Mouse (Mus musculus): ENCODE results near the gene Atg3. TPM values are rescaled to one million over a fixed set of nuclear protein-coding genes. Genes with fewer than 3 reads are reported as not detected.

Gene Atg3
- total and polyA plus RNA-seq, 3 experiments, result 25.8 to 39.8 TPM; not detected in 1

DNA sequence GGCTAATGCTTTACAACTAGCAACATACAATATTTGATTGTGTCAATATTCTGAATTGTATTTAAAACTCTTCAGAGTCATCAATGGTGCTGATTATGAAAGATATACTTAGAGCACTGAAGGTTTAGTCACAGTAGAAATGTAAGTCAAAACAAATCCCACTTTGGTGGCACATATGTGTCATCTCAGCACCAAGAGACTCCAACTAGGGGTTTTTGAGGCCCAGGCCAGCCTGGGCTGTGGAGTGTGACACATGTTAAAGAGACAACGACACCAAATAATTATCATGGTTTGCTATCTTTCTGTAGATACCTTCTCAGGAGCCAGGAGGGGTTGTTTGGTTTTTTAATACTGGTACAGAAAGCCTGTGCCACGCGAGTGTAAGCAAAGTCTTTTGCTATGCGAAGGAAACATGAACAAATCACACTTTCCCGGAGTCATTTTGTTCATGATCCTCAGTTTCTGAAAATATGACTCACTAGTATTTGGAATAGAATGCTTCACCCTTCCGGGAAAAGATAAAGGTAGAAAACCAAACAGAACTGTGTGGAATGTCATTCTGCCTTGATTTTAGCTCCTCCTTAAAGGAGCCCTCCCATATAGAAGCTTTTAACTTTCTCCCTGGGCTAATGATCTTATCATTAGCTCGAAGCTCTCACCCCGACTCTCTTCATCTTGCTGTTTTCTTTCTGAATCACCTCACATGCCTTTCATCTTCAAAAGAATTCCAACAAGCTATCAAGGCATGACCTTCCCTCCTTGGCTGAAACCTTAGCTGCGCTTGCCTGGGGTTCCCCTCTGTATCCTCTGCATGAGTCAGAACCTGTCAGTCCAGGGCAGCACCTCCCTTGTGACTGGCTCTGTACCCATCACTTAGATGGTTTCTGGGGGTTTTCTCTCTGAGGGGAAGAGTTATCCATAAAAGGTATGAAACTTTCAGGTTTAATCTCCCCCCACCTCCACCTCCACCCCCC lies 34.1 kb upstream of the Atg3 start:
- no peaks in the 10 kb centered on the region for H3K79me2 ChIP-seq (ENCODE audit: control insufficient read depth, insufficient read depth, low read length, poor library complexity)
- no peak for DNase-seq (ENCODE audit: low read depth, low spot score)
- peaks cover 2 to 7% of the 10 kb centered on the region in 2 experiments; a peak in 2 of 4 replicates for H3K27me3 ChIP-seq (ENCODE audit: control insufficient read depth in 1 of 2, insufficient read depth in 2 of 2, low read length in 2 of 2)
- no peaks in the 10 kb centered on the region for H3K36me3 ChIP-seq (ENCODE audit: control insufficient read depth in 1 of 2, insufficient read depth in 2 of 2, low read length in 2 of 2)
- H3K27ac ChIP-seq (ENCODE audit: control insufficient read depth, low read depth, low read length), result no peak overlapping the region
- no peak overlapping the region for H3K9ac ChIP-seq (ENCODE audit: control insufficient read depth, low read depth, low read length, poor library complexity, severe bottlenecking)
- no peaks in the 10 kb centered on the region for H3K4me1 ChIP-seq (ENCODE audit: control insufficient read depth in 1 of 2, insufficient read depth in 2 of 2, low read length in 2 of 2)
- TF ChIP-seq MAX (IDR thresholded peaks at IDR 0.05; ENCODE audit: low read length) (no peak), GATA1 (IDR thresholded peaks at IDR 0.05; ENCODE audit: low read depth, low read length) (no peak), TCF12 (IDR thresholded peaks at IDR 0.05; ENCODE audit: low read depth, low read length) (no peak), NELFE (IDR thresholded peaks at IDR 0.05; ENCODE audit: low read depth, low read length) (no peak), GABPA (IDR thresholded peaks at IDR 0.05; ENCODE audit: low read depth, low read length) (no peak), MYB (IDR thresholded peaks at IDR 0.05; ENCODE audit: low read depth, low read length) (no peak), KAT2A (conservative IDR thresholded peaks at IDR 0.05; ENCODE audit: low read depth, low read length) (no peak), ZMIZ1 (IDR thresholded peaks at IDR 0.05; ENCODE audit: low read depth, low read length) (no peak), EP300 (IDR thresholded peaks at IDR 0.05; ENCODE audit: low read depth in 1 of 2, low read length in 2 of 2) (no peak), USF2 (IDR thresholded peaks at IDR 0.05; ENCODE audit: borderline replicate concordance in 1 of 2, insufficient read depth in 1 of 2, low read depth in 1 of 2, low read length in 2 of 2) (no peak), POLR2AphosphoS5 (IDR thresholded peaks at IDR 0.05; ENCODE audit: borderline replicate concordance, low read depth, low read length) (no peak), MEF2A (IDR thresholded peaks at IDR 0.05; ENCODE audit: extremely low read depth, insufficient replicate concordance, low read depth, low read length, poor library complexity, severe bottlenecking) (no peak), ZNF384 (IDR thresholded peaks at IDR 0.05; ENCODE audit: low read depth, low read length) (no peak), NRF1 (IDR thresholded peaks at IDR 0.05; ENCODE audit: insufficient read depth, low read depth, low read length, poor library complexity, severe bottlenecking) (no peak), POLR2AphosphoS2 (IDR thresholded peaks at IDR 0.05; ENCODE audit: low read length) (no peak), BHLHE40 (IDR thresholded peaks at IDR 0.05; ENCODE audit: borderline replicate concordance, low read depth, low read length) (no peak), JUND (IDR thresholded peaks at IDR 0.05; ENCODE audit: low read depth, low read length) (no peak), ETS1 (IDR thresholded peaks at IDR 0.05; ENCODE audit: low read depth, low read length) (no peak), USF1 (IDR thresholded peaks at IDR 0.05; ENCODE audit: low read depth, low read length) (no peak)
- no peaks in the 10 kb centered on the region for H3K9me3 ChIP-seq (replicated peaks; ENCODE audit: insufficient read depth, low read length)
- no peak overlapping the region for H3K4me3 ChIP-seq (ENCODE audit: control insufficient read depth in 1 of 2, insufficient read depth in 1 of 2, low read depth in 2 of 2, low read length in 2 of 2)
